Mouse (Mus musculus): ENCODE measurements around the gene Xirp2.

DNA sequence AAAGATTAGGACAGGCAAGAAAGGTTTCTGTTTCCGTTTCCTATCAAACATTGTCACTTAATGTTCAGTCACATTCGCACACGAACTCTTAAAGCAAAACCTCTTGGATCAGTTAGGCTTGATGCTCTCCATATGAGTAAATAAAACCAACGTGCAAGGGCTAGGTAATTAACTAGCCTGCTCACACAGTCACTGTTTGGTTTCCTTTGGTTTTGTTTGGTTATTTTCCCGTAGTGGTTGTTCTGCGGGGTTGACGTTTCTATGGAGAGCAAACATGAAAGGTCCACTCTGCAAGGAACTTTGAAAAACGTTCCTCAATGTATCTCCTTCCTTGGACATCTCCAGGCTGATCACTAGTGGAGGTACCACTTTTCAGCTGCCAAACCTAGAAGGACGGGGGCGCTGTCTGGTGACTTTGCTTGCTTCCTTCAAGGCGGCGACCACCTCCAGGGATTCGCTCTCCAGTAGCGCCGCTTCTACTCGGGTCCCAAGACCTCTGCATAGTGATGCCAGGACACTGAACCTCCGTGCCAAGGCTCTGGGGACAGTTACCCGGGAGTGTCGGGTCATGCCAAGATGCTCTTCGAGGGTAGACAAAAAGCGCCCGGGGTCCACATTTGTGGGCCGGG lies 119.2 kb downstream of the Xirp2 start:
- TF ChIP-seq CTCF (IDR thresholded peaks at IDR 0.05; ENCODE audit: control insufficient read depth, insufficient read depth, insufficient replicate concordance, low read depth, low read length) (no peak), POLR2A (IDR thresholded peaks at IDR 0.05; ENCODE audit: control insufficient read depth, low read depth, low read length) (no peak)

All from testis, adult 2 months (tissue).